Mouse (Mus musculus) C2C12 (cell line): Measurements from ENCODE around the gene Uncx. TPM values are rescaled to one million over a fixed set of nuclear protein-coding genes. Genes with fewer than 3 reads are reported as not detected.

Source experiments
- H3K27me3 ChIP-seq: one replicate; pipeline ENCODE4 v1.6.1; 2011; ENCODE audit not compliant: control insufficient read depth, insufficient read depth, insufficient read length
- H3K36me3 ChIP-seq: one replicate; pipeline ENCODE4 v1.6.1; 2011; ENCODE audit not compliant: control insufficient read depth, insufficient read depth
- H3K4me3 ChIP-seq: one replicate; pipeline ENCODE4 v1.5.1; 2011; ENCODE audit warnings: mild to moderate bottlenecking, control low read depth; ENCODE audit not compliant: poor library complexity, insufficient read depth, severe bottlenecking
- H3K79me2 ChIP-seq: one replicate; pipeline ENCODE4 v1.6.1; 2011; ENCODE audit not compliant: control insufficient read depth, insufficient read depth
- H3K79me3 ChIP-seq: one replicate; pipeline ENCODE4 v1.6.1; 2011; ENCODE audit warnings: low read depth, control low read depth
- H3ac ChIP-seq: one replicate; pipeline ENCODE3; 2011; ENCODE audit warnings: low read depth; ENCODE audit not compliant: control insufficient read depth, insufficient read length
- CEBPB ChIP-seq: IDR thresholded peaks from one replicate; pipeline ENCODE4 v1.6.1; 2011; ENCODE audit warnings: low read depth, mild to moderate bottlenecking, control low read depth, moderate library complexity
- CTCF ChIP-seq: IDR thresholded peaks from one replicate; pipeline ENCODE4 v1.5.1; 2011; ENCODE audit not compliant: control insufficient read depth, insufficient read depth, insufficient read length
- FOSL1 ChIP-seq: IDR thresholded peaks from one replicate; pipeline ENCODE4 v1.8.0; 2011; ENCODE audit warnings: mild to moderate bottlenecking, low read length; ENCODE audit not compliant: poor library complexity, insufficient read depth, severe bottlenecking
- MAX ChIP-seq: IDR thresholded peaks from one replicate; pipeline ENCODE4 v1.6.1; 2011; ENCODE audit warnings: mild to moderate bottlenecking, control low read depth
- MYOD1 ChIP-seq: IDR thresholded peaks from one replicate; pipeline ENCODE4 v1.6.1; 2011; ENCODE audit warnings: low read depth; ENCODE audit not compliant: control insufficient read depth, insufficient read length
- MYOG ChIP-seq: IDR thresholded peaks from one replicate; pipeline ENCODE4 v1.6.1; 2011; ENCODE audit not compliant: control insufficient read depth, insufficient read length; ENCODE audit errors: extremely low read depth
- USF1 ChIP-seq: IDR thresholded peaks from one replicate; pipeline ENCODE4 v1.6.1; 2011; ENCODE audit warnings: low read depth, mild to moderate bottlenecking, control low read depth, moderate library complexity
- polyA plus RNA-seq: library from polyadenylated mRNA; unstranded; fragments of >200 nt; fragmentation: generic; extraction: Trizol; gene quantifications from one replicate; pipeline ENCODE4 v1.2.1, GENCODE M21; 2012; ENCODE audit warnings: missing spikeins

Uncx gene
- polyA plus RNA-seq, 1 experiment = not detected

- H3K79me3 ChIP-seq = no peaks in the 10 kb centered on the region
- no peak overlapping the region for H3ac ChIP-seq
- TF ChIP-seq CTCF (no peak), MAX (no peak), CEBPB (no peak), FOSL1 (no peak), MYOG (no peak), USF1 (no peak), MYOD1 (no peak)
Observed at GRCm38 (mm10) chr5:139536911-139537738, 6.2 kb upstream of the Uncx start.

GRCm38 (mm10) chr5:139537739-139538135 is 5.6 kb upstream of the Uncx start:
- Histone ChIP-seq H3K27me3 (peaks cover 61% of the 10 kb centered on the region), H3K79me2 (no peaks in the 10 kb centered on the region), H3K79me3 (no peaks in the 10 kb centered on the region), H3ac (no peak overlapping the region), H3K36me3 (no peaks in the 10 kb centered on the region), H3K4me3 (no peak overlapping the region)
- TF ChIP-seq MAX (no peak), MYOG (no peak), CEBPB (no peak)

More at GRCm38 (mm10) chr5:139536911-139537738, 6.2 kb upstream of the Uncx start:
- Histone ChIP-seq H3K4me3 (no peak overlapping the region), H3K79me2 (no peaks in the 10 kb centered on the region), H3K27me3 (peaks cover 62% of the 10 kb centered on the region), H3K36me3 (no peaks in the 10 kb centered on the region)

- Histone ChIP-seq H3K27me3 (peaks cover 80% of the 10 kb centered on the region), H3K36me3 (no peaks in the 10 kb centered on the region), H3K79me2 (no peaks in the 10 kb centered on the region), H3ac (no peak overlapping the region), H3K4me3 (no peak overlapping the region), H3K79me3 (no peaks in the 10 kb centered on the region)
- TF ChIP-seq MYOG (no peak), MAX (no peak), FOSL1 (no peak), MYOD1 (no peak), USF1 (no peak)
Observed at GRCm38 (mm10) chr5:139541151-139542042, 1.9 kb upstream of the Uncx start.

- no peaks in the 10 kb centered on the region for H3K79me2 ChIP-seq
- H3K79me3 ChIP-seq = no peaks in the 10 kb centered on the region
- H3K36me3 ChIP-seq = no peaks in the 10 kb centered on the region
- H3ac ChIP-seq = no peak overlapping the region
- H3K4me3 ChIP-seq = no peak overlapping the region
- TF ChIP-seq MAX = no peak
- peaks cover 81% of the 10 kb centered on the region for H3K27me3 ChIP-seq
Observed at GRCm38 (mm10) chr5:139542043-139542365, 1.3 kb upstream of the Uncx start.

GRCm38 (mm10) chr5:139542556-139542955 is 738 bp upstream of the Uncx start:
- H3ac ChIP-seq = no peak overlapping the region
- H3K36me3 ChIP-seq = no peaks in the 10 kb centered on the region
- TF ChIP-seq MYOD1 = no peak
- no peak for TF ChIP-seq USF1
- TF ChIP-seq FOSL1 = no peak
- TF ChIP-seq CTCF = no peak
- TF ChIP-seq MYOG = no peak
- TF ChIP-seq MAX = no peak
- no peak for TF ChIP-seq CEBPB

GRCm38 (mm10) chr5:139543650-139544270 is 466 bp downstream of the Uncx start:
- Histone ChIP-seq H3K79me2 (no peaks in the 10 kb centered on the region), H3ac (no peak overlapping the region), H3K36me3 (no peaks in the 10 kb centered on the region), H3K79me3 (no peaks in the 10 kb centered on the region), H3K4me3 (no peak overlapping the region), H3K27me3 (peaks cover 84% of the 10 kb centered on the region)
- TF ChIP-seq CTCF (no peak), USF1 (no peak), CEBPB (no peak), MAX (no peak), MYOG (no peak), FOSL1 (no peak), MYOD1 (no peak)

More at GRCm38 (mm10) chr5:139542556-139542955, 738 bp upstream of the Uncx start:
- Histone ChIP-seq H3K79me3 (no peaks in the 10 kb centered on the region), H3K27me3 (peaks cover 81% of the 10 kb centered on the region), H3K79me2 (no peaks in the 10 kb centered on the region), H3K4me3 (no peak overlapping the region)
